In genomic region chr1:167532571-167533331, GRCm38 (mm10) we compare ENCODE assay signal across 15 mouse cellular contexts.
DNase-seq lines count a peak whose midpoint lies in the region; ATAC-seq and TF ChIP-seq lines count a peak whose summit lies in the region.
"Had no signal": no experiment of that assay in that cellular context is flagged by ENCODE, and none has a peak within 500 bp of the region (broad histone marks: within the 10 kb centered on the region; RNA-seq: fewer than 3 reads in every experiment).

No protein-coding gene starts in this region.

- no peak overlapping the region for H3K4me3 ChIP-seq in forebrain, postnatal 0 days (ENCODE audit: low read depth, low read length)
- H3K4me3 ChIP-seq in forebrain, embryonic 10.5 days: no peak overlapping the region
- H3K4me3 ChIP-seq: hindbrain, embryonic 13.5 days had no signal

- H3K4me2 ChIP-seq in forebrain, postnatal 0 days (ENCODE audit: low read depth): no peak overlapping the region
- H3K4me2 ChIP-seq: hindbrain, embryonic 13.5 days; liver, embryonic 11.5 days had no signal

- no peak overlapping the region for H3K27ac ChIP-seq in forebrain, postnatal 0 days (ENCODE audit: low read depth, low read length)
- no peak overlapping the region for H3K27ac ChIP-seq in forebrain, embryonic 10.5 days
- H3K27ac ChIP-seq: hindbrain, embryonic 13.5 days had no signal

- DNase-seq in forebrain, postnatal 0 days: peak; percentile 29
- no peak for DNase-seq in forebrain, embryonic 10.5 days (ENCODE audit: extremely low spot score, low spot score)
- DNase-seq in left cerebral cortex, postnatal 10 days (ENCODE audit: extremely low spot score in 1 of 2, low spot score in 2 of 2): peak; percentile 31 to 38
- no peak for DNase-seq in left cerebral cortex, adult 18-20 months (ENCODE audit: low spot score in 2 of 2)
- peak; percentile 43 for DNase-seq in ZHBTc4 (ENCODE audit: low read depth, low spot score)
- DNase-seq in layer of hippocampus, postnatal 14 days (ENCODE audit: low spot score in 2 of 2): peak; percentile 9 to 33
- DNase-seq in lung, postnatal 36 days: no peak
- DNase-seq in thymus, postnatal 36 days: no peak
- DNase-seq: adrenal gland, postnatal 10 days; cerebellum, postnatal 25 days; thymus, postnatal 14 days had no signal

- no peaks in the 10 kb centered on the region for H3K27me3 ChIP-seq in forebrain, postnatal 0 days (ENCODE audit: insufficient read depth, low read length)
- H3K27me3 ChIP-seq in forebrain, embryonic 10.5 days (ENCODE audit: poor library complexity, severe bottlenecking): no peaks in the 10 kb centered on the region
- H3K27me3 ChIP-seq: hindbrain, embryonic 13.5 days had no signal

- H3K9ac ChIP-seq in forebrain, postnatal 0 days: no peak overlapping the region
- H3K9ac ChIP-seq: hindbrain, embryonic 13.5 days had no signal

- WGBS in forebrain, postnatal 0 days: 67% methylated on average over 12 of the region's 12 CpGs
- WGBS in forebrain, embryonic 10.5 days: 78% methylated on average over 12 of the region's 12 CpGs

- no peak for TF ChIP-seq CTCF in forebrain, postnatal 0 days (IDR thresholded peaks at IDR 0.05; ENCODE audit: low read depth)

- H3K9me3 ChIP-seq in forebrain, postnatal 0 days (ENCODE audit: low read length): no peaks in the 10 kb centered on the region
- H3K9me3 ChIP-seq in forebrain, embryonic 10.5 days: no peaks in the 10 kb centered on the region
- H3K9me3 ChIP-seq: hindbrain, embryonic 13.5 days had no signal

- no peaks in the 10 kb centered on the region for H3K4me1 ChIP-seq in forebrain, postnatal 0 days (ENCODE audit: insufficient read depth)
- 0 out of 2 replicates have a peak, but pooled peaks cover 5% of the 10 kb centered on the region for H3K4me1 ChIP-seq in forebrain, embryonic 10.5 days

- intact Hi-C loops in left cerebral cortex, postnatal 10 days (cut with DNase I): no loop called here

- ATAC-seq in forebrain, postnatal 0 days: peak; percentile 40; the same call in 1 of the 2 replicates
- ATAC-seq: forebrain, embryonic 16.5 days; intestine, postnatal 0 days had no signal

- H3K36me3 ChIP-seq in forebrain, postnatal 0 days (ENCODE audit: insufficient read depth): no peaks in the 10 kb centered on the region
- H3K36me3 ChIP-seq in forebrain, embryonic 10.5 days (replicated peaks): no peaks in the 10 kb centered on the region
- H3K36me3 ChIP-seq: hindbrain, embryonic 13.5 days had no signal

Comparison
In these comparisons a context has a peak if more than half of its experiments do, and no peak if none do; other contexts are left out.
1. DNase-seq: peak in forebrain, postnatal 0 days (single experiment), left cerebral cortex, postnatal 10 days (2 of 2), ZHBTc4 (single experiment) and layer of hippocampus, postnatal 14 days (2 of 2); none in forebrain, embryonic 10.5 days (single experiment), left cerebral cortex, adult 18-20 months (0 of 2), lung, postnatal 36 days (single experiment) and thymus, postnatal 36 days (0 of 2).